In the genomic region with DNA sequence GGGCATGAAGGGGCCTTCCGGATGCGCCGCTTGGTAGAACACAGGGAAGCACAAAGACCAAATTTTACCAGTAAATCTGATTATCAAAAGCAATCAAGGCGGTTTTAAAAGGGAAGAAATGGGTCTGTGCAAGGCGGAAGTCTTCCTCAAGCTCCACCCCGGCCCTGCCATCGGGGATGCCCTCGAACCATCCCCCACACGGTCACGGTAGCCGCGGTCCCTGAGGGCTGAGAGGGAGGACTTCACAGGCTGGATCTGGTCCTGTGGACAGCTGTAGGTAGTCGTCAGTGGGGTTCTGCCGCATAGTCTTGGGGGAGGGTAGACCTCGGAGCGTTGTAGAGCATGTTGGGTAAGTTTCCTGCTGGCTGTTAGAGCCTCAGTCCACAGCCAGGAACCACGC, we compare ENCODE assay signal across 10 mouse cellular contexts.
A peak's percentile ranks its signal among the peaks of the same experiment; 100 is the strongest.
DNase-seq lines count a peak whose midpoint lies in the region; ATAC-seq and TF ChIP-seq lines count a peak whose summit lies in the region.
"Had no signal": no experiment of that assay in that cellular context is flagged by ENCODE, and none has a peak within 500 bp of the region (broad histone marks: within the 10 kb centered on the region; RNA-seq: fewer than 3 reads in every experiment).

No protein-coding gene starts in this region.

- TF ChIP-seq CTCF in layer of hippocampus, adult 2 months (conservative IDR thresholded peaks at IDR 0.05) = no peak

- peaks cover 47% of the 10 kb centered on the region for H3K4me1 ChIP-seq in kidney, embryonic 15.5 days
- H3K4me1 ChIP-seq in hindbrain, embryonic 11.5 days (replicated peaks; ENCODE audit: control insufficient read depth, insufficient read depth, low read length) = peaks cover 18% of the 10 kb centered on the region
- H3K4me1 ChIP-seq in neural tube, embryonic 12.5 days = peaks cover 44% of the 10 kb centered on the region
- H3K4me1 ChIP-seq in liver, embryonic 11.5 days (replicated peaks; ENCODE audit: control insufficient read depth, insufficient read depth, low read length) = peaks cover 4% of the 10 kb centered on the region; the same call in 1 of the 2 replicates

- H3K4me2 ChIP-seq in kidney, embryonic 15.5 days = peak overlapping the region; percentile 43
- no peak overlapping the region for H3K4me2 ChIP-seq in hindbrain, embryonic 11.5 days (replicated peaks; ENCODE audit: low read depth, low read length)
- H3K4me2 ChIP-seq in neural tube, embryonic 12.5 days (replicated peaks) = peak overlapping the region; percentile 44
- H3K4me2 ChIP-seq in liver, embryonic 11.5 days = no peak overlapping the region

- 0 out of 2 replicates have a peak overlapping the region, but pooled peaks have one; percentile 41 for H3K27ac ChIP-seq in kidney, embryonic 15.5 days
- H3K27ac ChIP-seq in hindbrain, embryonic 11.5 days (ENCODE audit: low read depth, low read length) = peak overlapping the region; percentile 96
- peak overlapping the region; percentile 4; the same call in 1 of the 2 replicates for H3K27ac ChIP-seq in neural tube, embryonic 12.5 days
- H3K27ac ChIP-seq in liver, embryonic 11.5 days (ENCODE audit: low read depth, low read length) = no peak overlapping the region
- no peak overlapping the region for H3K27ac ChIP-seq in layer of hippocampus, adult 2 months

- H3K9ac ChIP-seq in kidney, embryonic 15.5 days = no peak overlapping the region
- 0 out of 2 replicates have a peak overlapping the region, but pooled peaks have one; percentile 16 for H3K9ac ChIP-seq in hindbrain, embryonic 11.5 days (ENCODE audit: low read depth, low read length)
- H3K9ac ChIP-seq in neural tube, embryonic 12.5 days = no peak overlapping the region
- no peak overlapping the region for H3K9ac ChIP-seq in liver, embryonic 11.5 days (ENCODE audit: low read depth, low read length)

- H3K36me3 ChIP-seq in kidney, embryonic 15.5 days = no peaks in the 10 kb centered on the region
- no peaks in the 10 kb centered on the region for H3K36me3 ChIP-seq in hindbrain, embryonic 11.5 days (ENCODE audit: control insufficient read depth, insufficient read depth, low read length)
- H3K36me3 ChIP-seq in neural tube, embryonic 12.5 days = no peaks in the 10 kb centered on the region
- H3K36me3 ChIP-seq in liver, embryonic 11.5 days (ENCODE audit: control insufficient read depth, insufficient read depth, low read length) = no peaks in the 10 kb centered on the region

- H3K4me3 ChIP-seq in kidney, embryonic 15.5 days (replicated peaks) = peak overlapping the region; percentile 15; the same call in 1 of the 2 replicates
- H3K4me3 ChIP-seq in hindbrain, embryonic 11.5 days (ENCODE audit: low read depth, low read length) = no peak overlapping the region
- H3K4me3 ChIP-seq in neural tube, embryonic 12.5 days = no peak overlapping the region
- no peak overlapping the region for H3K4me3 ChIP-seq in liver, embryonic 11.5 days (ENCODE audit: low read depth, low read length)
- H3K4me3 ChIP-seq in layer of hippocampus, adult 2 months = no peak overlapping the region
- H3K4me3 ChIP-seq: megakaryocyte, embryonic 14.5 days had no signal

- DNase-seq in kidney, adult 18-20 months = no peak
- peak; percentile 47 for DNase-seq in embryo, embryonic 10.5 days (ENCODE audit: low spot score)
- DNase-seq in hindbrain, embryonic 11.5 days (ENCODE audit: low spot score) = peak; percentile 66
- DNase-seq in liver, embryonic 11.5 days (ENCODE audit: low spot score) = no peak
- no peak for DNase-seq in layer of hippocampus, adult 2 months (ENCODE audit: low spot score in 2 of 2)
- DNase-seq: kidney, adult 11 months had no signal

- no peaks in the 10 kb centered on the region for H3K27me3 ChIP-seq in kidney, embryonic 15.5 days
- H3K27me3 ChIP-seq in hindbrain, embryonic 11.5 days (ENCODE audit: control insufficient read depth, insufficient read depth, low read length) = no peaks in the 10 kb centered on the region
- H3K27me3 ChIP-seq in neural tube, embryonic 12.5 days (replicated peaks) = no peaks in the 10 kb centered on the region
- H3K27me3 ChIP-seq in liver, embryonic 11.5 days (replicated peaks; ENCODE audit: control insufficient read depth, insufficient read depth, low read length) = peaks cover 20% of the 10 kb centered on the region

- WGBS in kidney, embryonic 15.5 days = 37% methylated on average over 17 of the region's 17 CpGs
- 28% methylated on average over 17 of the region's 17 CpGs for WGBS in hindbrain, embryonic 11.5 days
- WGBS in neural tube, embryonic 12.5 days = 17% methylated on average over 17 of the region's 17 CpGs
- 42% methylated on average over 17 of the region's 17 CpGs for WGBS in liver, embryonic 11.5 days

- H3K9me3 ChIP-seq in kidney, embryonic 15.5 days (replicated peaks) = no peaks in the 10 kb centered on the region
- H3K9me3 ChIP-seq in hindbrain, embryonic 11.5 days (ENCODE audit: control insufficient read depth, low read length) = no peaks in the 10 kb centered on the region
- H3K9me3 ChIP-seq in neural tube, embryonic 12.5 days = no peaks in the 10 kb centered on the region
- no peaks in the 10 kb centered on the region for H3K9me3 ChIP-seq in liver, embryonic 11.5 days (ENCODE audit: control insufficient read depth, low read length)

- no peak for ATAC-seq in kidney, embryonic 15.5 days (replicated peaks; ENCODE audit: low FRiP score)
- peak; percentile 35; the same call in 1 of the 2 replicates for ATAC-seq in hindbrain, embryonic 11.5 days (ENCODE audit: low FRiP score)
- peak; percentile 29; the same call in 1 of the 2 replicates for ATAC-seq in neural tube, embryonic 12.5 days (ENCODE audit: low FRiP score, low read depth)
- ATAC-seq in frontal cortex, adult (ENCODE audit: low TSS enrichment) = no peak
- no peak for ATAC-seq in liver, embryonic 11.5 days (replicated peaks; ENCODE audit: low FRiP score)

Comparison
In these comparisons a context has a peak if more than half of its experiments do, and no peak if none do; other contexts are left out.
1. ATAC-seq: peak in hindbrain, embryonic 11.5 days (single experiment) and neural tube, embryonic 12.5 days (single experiment); none in kidney, embryonic 15.5 days (single experiment), frontal cortex, adult (single experiment) and liver, embryonic 11.5 days (single experiment).
2. H3K27ac ChIP-seq: peak in kidney, embryonic 15.5 days (single experiment), hindbrain, embryonic 11.5 days (single experiment) and neural tube, embryonic 12.5 days (single experiment); none in liver, embryonic 11.5 days (single experiment) and layer of hippocampus, adult 2 months (single experiment).
3. H3K4me2 ChIP-seq: peak in kidney, embryonic 15.5 days (single experiment) and neural tube, embryonic 12.5 days (single experiment); none in hindbrain, embryonic 11.5 days (single experiment) and liver, embryonic 11.5 days (single experiment).
4. DNase-seq: peak in embryo, embryonic 10.5 days (single experiment) and hindbrain, embryonic 11.5 days (single experiment); none in kidney, adult 18-20 months (single experiment), liver, embryonic 11.5 days (single experiment) and layer of hippocampus, adult 2 months (0 of 2).